Mouse (Mus musculus) cortical plate, adult 2 months (tissue): ENCODE data around the gene Casq2.

Experiments used
- CTCF ChIP-seq: fragments of 200-500 bp; IDR thresholded peaks from 2 replicates; pipeline ENCODE4 v1.5.1; 2011; ENCODE audit warnings: mild to moderate bottlenecking, control low read depth, low read length; ENCODE audit not compliant: insufficient read depth; ENCODE audit errors: extremely low read depth
- POLR2A ChIP-seq: fragments of 200-500 bp; IDR thresholded peaks from 2 replicates; pipeline ENCODE4 v1.6.1; 2011; ENCODE audit warnings: mild to moderate bottlenecking, low read length, control low read depth; ENCODE audit not compliant: insufficient read depth; ENCODE audit errors: extremely low read depth

- TF ChIP-seq CTCF (no peak), POLR2A (no peak)
Measured at GRCm38 (mm10) chr3:102103811-102104565, 17.8 kb downstream of the Casq2 start.
